Mouse (Mus musculus): ENCODE results near the gene Cirbp.
A peak's percentile ranks its signal among the peaks of the same experiment; 100 is the strongest.

Gene Cirbp

GRCm38 (mm10) chr10:80149291-80150225 is 16.2 kb upstream of the Cirbp start:
- DNase-seq (ENCODE audit: low read depth, low spot score): peak; percentile 99

GRCm38 (mm10) chr10:80150226-80151210 is 15.3 kb upstream of the Cirbp start:
- DNase-seq (ENCODE audit: low read depth, low spot score): peak; percentile 75

GRCm38 (mm10) chr10:80151211-80152034 is 14.4 kb upstream of the Cirbp start:
- DNase-seq (ENCODE audit: low read depth, low spot score): peak; percentile 62

- peak; percentile 73 for DNase-seq (ENCODE audit: low read depth, low spot score)
Measured at GRCm38 (mm10) chr10:80152071-80152872, 13.5 kb upstream of the Cirbp start.

- peak; percentile 45 for DNase-seq (ENCODE audit: low read depth, low spot score)
Measured at GRCm38 (mm10) chr10:80152873-80153260, 12.9 kb upstream of the Cirbp start.

- DNase-seq (ENCODE audit: low read depth, low spot score): no peak
Measured at GRCm38 (mm10) chr10:80153713-80154112, 12.1 kb upstream of the Cirbp start.

GRCm38 (mm10) chr10:80154384-80154783 is 11.4 kb upstream of the Cirbp start:
- no peak for DNase-seq (ENCODE audit: low read depth, low spot score)

GRCm38 (mm10) chr10:80155277-80155676 is 10.5 kb upstream of the Cirbp start:
- DNase-seq (ENCODE audit: low read depth, low spot score): no peak

GRCm38 (mm10) chr10:80156002-80156751 is 9.6 kb upstream of the Cirbp start:
- DNase-seq (ENCODE audit: low read depth, low spot score): no peak

- DNase-seq (ENCODE audit: low read depth, low spot score): no peak
Measured at GRCm38 (mm10) chr10:80156752-80157053, 9.1 kb upstream of the Cirbp start.

- no peak for DNase-seq (ENCODE audit: low read depth, low spot score)
Measured at GRCm38 (mm10) chr10:80157141-80157929, 8.4 kb upstream of the Cirbp start.

- DNase-seq (ENCODE audit: low read depth, low spot score): peak; percentile 85
Measured at GRCm38 (mm10) chr10:80158307-80158986, 7.3 kb upstream of the Cirbp start.

- DNase-seq (ENCODE audit: low read depth, low spot score): peak; percentile 75
Measured at GRCm38 (mm10) chr10:80159021-80159560, 6.7 kb upstream of the Cirbp start.

- DNase-seq (ENCODE audit: low read depth, low spot score): peak; percentile 100
Measured at GRCm38 (mm10) chr10:80159561-80160454, 6.0 kb upstream of the Cirbp start.

- DNase-seq (ENCODE audit: low read depth, low spot score): peak; percentile 66
Measured at GRCm38 (mm10) chr10:80160455-80161371, 5.1 kb upstream of the Cirbp start.
